Mouse (Mus musculus): Measurements from ENCODE around the gene Cyp4f14. TPM values are rescaled to one million over a fixed set of nuclear protein-coding genes. Genes with fewer than 3 reads are reported as not detected.

Cyp4f14 gene
- 1 to 10 TPM; 6.8 to 9.7 TPM for total RNA-seq (2021)
- long read RNA-seq, experiment 1, partial matches to known transcripts: 0 of 1 reads
- long read RNA-seq, experiment 1, other reads (novel, unspliced or antisense): 0 of 1 reads
- long read RNA-seq, experiment 2, partial matches to known transcripts: 1 of 10 reads
- long read RNA-seq, experiment 2, other reads (novel, unspliced or antisense): 6 of 10 reads

DNA sequence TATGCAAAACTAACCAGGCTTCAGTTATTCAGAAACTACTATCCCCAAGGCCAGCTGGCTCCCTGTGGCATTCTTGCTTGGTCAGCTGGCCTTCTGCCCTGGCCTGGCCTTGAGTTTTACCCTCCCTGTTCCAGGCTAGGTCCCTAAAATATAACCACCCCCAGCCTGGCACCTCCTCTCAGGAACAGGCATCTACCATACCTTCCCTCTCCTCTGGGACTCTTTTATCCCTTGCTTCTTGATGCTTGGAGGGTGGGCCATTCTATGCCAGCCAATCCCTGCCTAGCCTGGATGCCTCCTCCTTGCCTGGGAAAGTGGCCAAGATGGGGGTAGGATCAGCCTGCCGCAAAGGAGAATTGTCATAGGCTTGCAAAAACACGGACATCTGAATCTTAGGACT is at the start of gene Cyp4f14:
Gene Cyp4f14, minus strand, starts transcription at position 212 of the 400 bp plus-strand sequence.
- peak; percentile 51 to 60 for DNase-seq (ENCODE audit: low spot score in 2 of 2)

DNA sequence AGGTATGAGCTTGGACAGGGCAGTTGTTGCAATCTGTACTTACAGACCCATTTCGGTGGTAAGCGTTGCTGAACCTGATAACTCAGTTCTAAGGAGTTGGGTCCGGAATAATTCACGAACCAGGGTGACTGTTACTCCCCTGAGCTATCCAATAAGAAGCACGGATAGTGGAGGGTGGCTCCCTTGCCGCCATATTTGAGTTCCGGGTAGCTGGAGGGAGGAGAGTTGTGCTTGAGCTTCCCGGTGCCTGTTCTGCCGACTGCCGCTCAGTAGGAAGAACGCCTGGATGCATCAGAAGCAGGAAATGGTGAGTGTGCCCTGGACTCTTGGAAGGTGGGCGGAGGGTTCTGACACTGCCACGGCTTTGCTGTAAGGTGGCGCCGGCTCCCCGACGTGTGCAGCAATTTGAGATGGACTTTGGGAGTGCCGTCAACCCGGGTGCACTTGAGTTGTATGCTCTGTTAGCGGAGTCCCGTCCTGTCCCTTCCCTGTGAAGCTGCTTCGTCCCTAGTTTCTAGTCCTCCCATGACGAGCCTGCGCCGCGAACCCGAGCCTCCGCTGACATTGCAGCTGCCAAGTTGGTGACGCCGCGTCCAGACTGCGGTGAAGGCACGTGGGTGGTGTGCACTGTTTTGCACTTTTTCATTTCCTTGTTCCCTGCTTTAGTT is 48.6 kb upstream of the Cyp4f14 start, which contains the start of gene Zfp472:
Gene Zfp472, plus strand, starts transcription at position 192 of the 668 bp plus-strand sequence.
- peak; percentile 80 to 86 for DNase-seq (ENCODE audit: low spot score in 2 of 2)

DNA sequence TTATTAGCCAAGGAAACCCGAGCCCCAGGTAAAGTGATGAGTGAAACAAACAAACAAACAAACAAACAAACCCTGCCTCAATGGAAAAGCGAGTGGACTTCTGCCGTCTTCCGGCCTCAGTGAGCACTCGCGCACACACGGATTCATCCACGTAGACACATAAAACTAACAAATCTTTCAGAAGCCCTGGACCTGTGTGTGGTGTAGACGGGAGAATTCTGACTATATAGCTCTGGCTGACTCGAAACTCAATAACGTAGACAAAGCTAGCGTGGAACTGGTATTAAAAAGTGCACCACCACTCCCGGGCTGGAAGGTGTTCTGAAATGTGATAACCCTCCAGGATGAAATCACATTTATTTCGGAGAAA is 48.1 kb upstream of the Cyp4f14 start:
- DNase-seq (ENCODE audit: low spot score in 2 of 2): no peak

DNA sequence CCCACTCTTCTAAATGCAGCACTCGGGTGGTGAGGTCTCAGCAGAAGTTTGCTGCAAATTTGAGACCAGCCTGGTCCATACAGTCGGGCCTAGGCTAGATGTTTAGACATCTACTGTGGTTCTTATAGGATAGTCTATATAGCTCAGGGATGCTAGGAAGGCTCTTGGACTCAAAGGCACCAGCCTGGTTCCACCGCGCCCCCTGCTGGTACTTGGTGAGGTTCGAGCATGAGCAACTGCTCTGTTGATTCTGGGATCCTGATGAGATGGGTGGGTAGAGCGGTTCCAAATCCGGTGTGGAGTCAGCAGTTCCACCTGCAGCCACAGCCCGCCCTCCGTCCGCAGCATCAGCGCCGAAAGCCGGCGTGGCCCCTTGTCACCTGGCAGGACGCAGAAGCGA is 34.3 kb upstream of the Cyp4f14 start:
- peak; percentile 83 to 92 for DNase-seq (ENCODE audit: low spot score in 2 of 2)

DNA sequence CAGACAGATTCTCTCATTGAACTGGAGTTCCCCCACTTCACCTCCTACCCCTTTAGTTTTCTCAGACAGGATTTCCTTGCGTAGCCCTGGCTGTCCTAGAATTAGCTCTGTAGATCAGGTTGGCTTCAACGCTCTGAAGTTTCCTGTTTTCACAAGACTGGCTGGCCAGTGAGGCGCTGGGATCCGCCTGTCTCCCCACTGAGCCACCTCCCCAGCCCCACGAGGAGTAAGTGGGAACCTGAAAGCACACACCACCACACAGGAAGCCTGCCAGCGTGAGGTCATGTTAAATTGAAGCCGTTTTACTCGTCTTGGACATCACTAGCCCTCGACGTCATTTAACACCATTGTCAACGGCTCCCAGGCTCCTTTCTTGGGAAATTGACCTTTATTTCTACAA is 33.9 kb upstream of the Cyp4f14 start:
- DNase-seq (ENCODE audit: low spot score in 2 of 2): no peak

DNA sequence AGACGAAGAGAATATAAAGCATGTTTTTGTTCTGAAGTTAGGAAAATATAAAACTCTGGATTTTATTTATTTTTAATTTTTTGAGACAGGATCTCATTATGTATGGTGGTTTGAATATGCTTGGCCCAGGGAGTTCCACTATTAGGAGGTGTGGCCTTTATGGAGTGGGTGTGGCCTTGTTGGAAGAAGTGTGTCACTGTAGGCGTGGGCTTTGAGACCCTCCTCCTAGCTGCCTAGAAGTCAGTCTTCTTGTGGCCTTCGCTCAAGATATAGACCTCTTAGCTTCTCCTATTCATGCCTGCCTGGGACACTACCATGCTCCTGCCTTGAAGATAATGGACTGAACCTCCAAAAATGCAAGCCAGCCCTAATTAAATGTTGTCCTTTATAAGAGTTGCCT is 33.0 kb upstream of the Cyp4f14 start:
- DNase-seq (ENCODE audit: low spot score in 2 of 2): no peak

DNA sequence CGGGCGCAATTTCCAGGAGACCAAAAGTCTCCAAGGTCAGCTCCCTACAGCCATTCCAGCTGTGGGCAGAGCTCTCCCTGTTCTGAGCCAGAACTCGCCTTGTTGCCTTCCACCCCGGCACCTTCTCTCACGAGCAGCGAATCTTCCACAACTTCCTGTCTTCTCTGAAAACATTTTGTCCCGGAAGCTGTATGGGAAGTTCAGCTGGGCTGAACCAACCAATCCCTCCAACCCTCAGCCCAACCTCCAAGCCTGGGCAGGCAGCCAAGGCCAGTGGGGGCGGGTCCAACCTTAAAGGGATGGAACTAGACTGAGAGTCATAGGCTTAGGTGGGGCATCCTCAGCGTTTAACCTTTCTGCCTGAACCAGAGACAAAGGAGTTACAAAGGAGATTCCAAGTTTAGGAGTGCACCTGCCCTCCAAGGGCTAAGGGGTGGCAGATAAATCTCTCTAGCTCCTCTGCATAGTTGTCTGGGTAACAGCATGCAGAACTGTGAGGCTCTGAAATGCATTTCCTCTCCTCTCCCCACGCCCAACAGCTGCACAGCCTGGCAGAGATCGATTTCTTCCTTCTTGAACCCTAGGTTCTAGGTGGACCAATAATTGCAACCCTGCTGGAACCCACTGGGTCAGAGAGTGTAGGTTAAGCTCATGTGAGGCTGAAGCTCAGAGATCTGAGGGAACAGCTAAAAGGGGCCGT is 30.2 kb upstream of the Cyp4f14 start, which contains the start of gene Cyp4f13:
Gene Cyp4f13, minus strand, starts transcription at position 188 of the 700 bp plus-strand sequence.
- peak; percentile 98 to 99 for DNase-seq (ENCODE audit: low spot score in 2 of 2)

DNA sequence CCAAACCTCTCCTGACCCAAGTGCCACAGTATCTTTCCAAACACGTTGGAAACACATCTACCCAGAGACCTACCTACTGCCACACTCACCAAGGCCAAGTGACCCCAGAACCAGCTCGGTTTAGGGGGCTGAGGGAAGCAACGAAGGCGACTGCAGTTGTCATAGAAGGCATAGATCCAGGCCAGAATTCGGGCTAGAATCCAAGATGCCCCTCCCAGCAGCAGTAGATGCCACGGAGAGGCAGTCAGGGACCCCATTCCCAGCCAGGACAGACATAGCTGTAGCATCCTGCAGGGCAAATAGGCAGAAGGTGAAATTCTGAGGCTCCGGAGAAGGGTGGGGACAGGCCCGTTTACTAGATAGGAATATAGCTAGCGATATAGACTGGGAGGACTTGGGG is 29.6 kb upstream of the Cyp4f14 start:
- no peak for DNase-seq (ENCODE audit: low spot score in 2 of 2)

DNA sequence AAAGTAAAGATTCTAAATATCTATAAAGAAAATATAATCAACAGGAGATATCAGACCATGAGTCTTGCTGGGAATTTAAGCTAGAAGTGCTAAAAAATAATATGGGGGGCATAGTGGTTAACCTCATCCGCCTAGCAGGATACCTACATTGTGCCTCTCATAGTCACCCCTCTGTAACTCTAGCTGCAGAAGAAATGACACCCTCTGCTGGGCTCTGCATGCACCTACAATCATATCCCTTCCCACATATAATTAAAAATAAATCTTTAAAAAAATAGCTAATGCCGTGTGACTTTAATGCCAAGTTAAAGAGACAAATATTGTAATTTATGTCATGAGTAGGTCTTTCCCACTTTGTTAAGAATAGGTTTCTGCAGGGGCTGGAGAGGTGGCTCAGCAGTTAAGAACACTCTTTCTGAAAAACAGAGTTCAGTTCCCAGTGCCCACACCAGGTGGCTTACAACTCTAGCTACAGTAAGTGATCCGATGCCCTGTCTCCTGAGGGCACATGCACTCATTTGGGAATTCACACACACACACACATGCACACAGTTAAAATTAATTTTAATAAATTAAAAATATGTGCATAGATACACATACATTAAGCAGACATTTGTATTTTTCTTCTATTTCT is 27.4 kb upstream of the Cyp4f14 start:
- DNase-seq (ENCODE audit: low spot score in 2 of 2): no peak

DNA sequence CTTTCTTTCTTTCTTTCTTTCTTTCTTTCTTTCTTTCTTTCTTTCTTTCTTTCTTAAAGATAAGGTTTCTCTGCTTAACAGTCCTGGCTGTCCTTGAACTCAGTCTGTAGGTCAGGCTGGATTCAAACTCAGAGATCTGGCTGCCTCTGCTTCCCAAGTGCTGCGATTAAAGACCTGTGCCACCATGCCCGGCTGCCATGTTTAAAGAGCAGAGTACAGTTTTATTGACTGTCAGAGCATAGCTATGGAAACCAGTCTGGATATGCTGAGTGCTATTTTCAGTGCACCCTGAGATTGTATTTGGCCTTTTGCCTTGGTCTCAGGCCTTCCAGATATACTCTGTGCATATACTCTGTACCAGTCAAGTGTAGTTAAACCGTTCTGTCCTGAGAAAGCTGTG is 26.5 kb upstream of the Cyp4f14 start:
- no peak for DNase-seq (ENCODE audit: low spot score in 2 of 2)

DNA sequence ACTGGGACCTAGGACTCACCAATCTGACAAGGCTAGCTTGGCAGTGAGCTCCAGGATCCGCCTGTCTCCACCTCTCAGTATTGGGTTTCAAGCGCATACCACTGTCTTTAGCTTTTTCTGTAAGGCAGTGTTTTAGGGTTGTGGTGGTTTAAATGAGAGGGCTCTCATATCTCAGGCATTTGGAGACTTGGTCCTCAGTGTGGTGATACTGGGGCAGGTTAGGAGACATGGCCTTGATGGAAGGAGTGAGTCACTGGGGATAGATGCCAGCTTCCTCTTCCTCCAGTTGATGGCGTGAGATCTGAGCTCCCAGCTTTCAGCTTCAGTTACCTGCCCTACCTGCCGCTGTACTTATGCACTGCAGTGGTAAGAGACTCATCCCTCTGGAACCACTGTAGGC is 22.7 kb upstream of the Cyp4f14 start:
- no peak for DNase-seq (ENCODE audit: low spot score in 2 of 2)

DNA sequence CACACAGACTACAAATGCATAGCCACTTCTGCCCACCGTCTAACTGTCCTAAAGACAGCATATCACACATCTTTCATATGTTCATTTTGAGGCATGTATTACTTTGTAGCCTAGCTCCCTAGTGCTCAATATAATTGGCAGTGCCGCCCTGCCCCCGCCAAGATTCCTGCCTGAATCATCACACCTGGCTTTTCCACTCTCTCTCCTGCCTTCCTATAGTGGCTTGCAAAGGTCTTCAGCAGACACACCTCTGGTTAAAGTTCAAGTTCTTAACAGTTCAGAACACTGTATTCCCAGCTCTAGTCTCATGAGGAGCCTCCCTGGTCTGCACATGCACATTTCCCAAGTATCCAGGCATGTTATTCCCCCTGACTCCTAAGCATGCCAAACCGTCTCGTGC is 10.7 kb upstream of the Cyp4f14 start:
- DNase-seq (ENCODE audit: low spot score in 2 of 2): no peak

DNA sequence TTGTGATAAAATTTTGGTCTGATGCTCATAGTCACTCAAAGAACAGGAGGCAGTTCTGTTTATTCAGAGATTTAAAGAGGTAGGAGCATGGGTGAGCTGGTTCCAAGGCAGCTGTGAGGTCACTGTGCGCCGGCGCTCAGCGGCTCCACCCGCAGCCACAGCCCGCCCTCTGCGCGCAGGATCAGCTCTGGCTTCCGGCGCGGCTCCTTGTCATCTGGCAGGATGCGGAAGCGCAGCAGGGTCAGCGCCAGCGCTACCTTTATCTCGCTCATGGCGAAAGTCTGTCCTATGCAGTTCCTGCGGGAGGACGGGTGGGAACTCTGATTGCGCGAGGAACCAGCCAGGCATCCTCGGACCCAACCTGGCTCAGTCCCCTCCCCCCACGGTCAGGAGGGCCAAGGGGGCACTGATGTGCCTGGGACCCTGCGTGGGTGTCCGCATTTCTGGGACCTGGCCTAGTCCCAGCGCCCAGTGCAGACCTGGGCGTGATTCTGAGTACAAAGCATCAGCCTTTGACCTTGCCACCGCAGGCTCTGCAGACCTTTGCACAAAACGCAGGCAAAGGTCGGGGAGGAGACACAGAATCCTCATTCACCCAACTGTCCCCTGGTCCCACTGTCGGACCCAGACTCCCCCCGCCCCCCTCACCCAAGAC is 7.6 kb upstream of the Cyp4f14 start:
- peak; percentile 57 to 68 for DNase-seq (ENCODE audit: low spot score in 2 of 2)

DNA sequence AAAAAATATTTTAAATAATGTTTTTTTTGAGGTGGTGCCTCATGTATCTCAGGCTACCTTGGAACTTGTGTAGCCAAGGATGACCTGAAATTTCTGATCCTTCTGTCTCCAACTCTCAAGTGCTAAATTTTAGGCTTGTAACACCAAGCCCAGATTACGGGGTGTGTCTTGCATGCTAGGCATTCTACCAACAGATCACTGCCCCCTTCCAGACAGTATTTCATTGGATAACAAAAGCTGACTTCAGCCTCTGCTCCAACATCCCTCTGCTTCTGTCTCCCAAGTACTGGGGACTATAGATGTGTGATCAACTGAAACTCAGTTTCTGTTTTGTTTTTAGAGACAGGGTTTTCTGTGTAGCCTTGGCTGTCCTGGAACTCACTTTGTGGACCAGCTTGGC is 6.5 kb upstream of the Cyp4f14 start:
- DNase-seq (ENCODE audit: low spot score in 2 of 2): no peak

DNA sequence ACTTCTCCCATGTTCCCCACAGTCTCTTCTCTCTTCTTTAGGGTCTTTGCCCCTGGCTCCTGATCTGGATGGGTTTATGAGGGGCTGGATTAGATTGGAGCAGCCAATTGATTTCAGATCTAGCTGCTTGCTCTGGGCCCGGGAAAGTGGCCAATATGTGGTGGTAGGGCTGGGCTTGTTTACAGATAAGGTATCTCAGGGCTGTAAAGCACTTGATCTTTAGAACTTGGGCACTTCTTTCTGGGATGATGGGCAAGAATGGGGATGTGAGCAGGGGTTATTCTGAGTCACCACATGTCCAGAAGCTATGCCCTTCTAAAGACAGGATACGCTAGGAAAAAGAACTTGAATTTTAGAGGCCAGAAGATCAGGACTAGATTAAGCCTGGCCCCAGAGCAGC is 2.0 kb upstream of the Cyp4f14 start:
- no peak for DNase-seq (ENCODE audit: low spot score in 2 of 2)

DNA sequence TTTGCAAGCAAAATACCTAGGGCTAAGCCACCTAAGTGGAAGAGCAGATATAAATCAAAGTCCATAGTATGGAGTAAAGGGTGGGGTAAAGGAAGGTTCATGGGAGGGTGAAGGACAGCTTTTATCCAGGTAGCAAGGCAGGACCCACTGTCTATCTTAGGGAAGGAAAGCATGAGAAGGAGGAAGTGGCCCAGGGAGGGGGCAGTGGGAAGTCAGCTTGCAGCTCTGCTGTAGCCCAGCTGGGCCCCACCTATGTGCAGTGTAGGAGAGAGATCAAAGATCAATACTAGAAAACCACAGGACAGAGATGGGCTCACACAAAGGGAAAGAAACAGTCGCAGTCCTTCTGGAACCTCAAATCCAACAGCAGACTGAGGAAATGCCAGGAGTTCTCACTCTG is 1.1 kb downstream of the Cyp4f14 start:
- no peak for DNase-seq (ENCODE audit: low spot score in 2 of 2)

DNA sequence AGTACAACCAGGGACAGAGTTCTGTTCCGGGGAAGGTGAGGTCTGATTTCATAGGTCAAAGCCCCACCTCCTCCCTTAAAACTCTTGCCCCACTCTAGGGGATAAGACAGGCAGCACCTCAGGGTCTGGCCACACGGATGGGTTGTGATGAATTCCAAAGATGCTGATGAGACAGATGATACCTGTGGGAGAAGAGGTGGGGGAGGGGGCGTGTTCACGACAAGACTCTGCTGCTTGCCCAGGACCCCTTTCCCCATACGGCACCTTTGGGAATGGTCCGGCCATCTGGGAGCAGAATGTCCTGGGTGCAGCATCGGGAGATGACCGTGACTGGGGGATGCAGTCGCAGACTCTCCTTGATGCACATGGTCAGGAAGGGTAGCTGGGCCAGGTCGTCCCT is 11.0 kb downstream of the Cyp4f14 start:
- no peak for DNase-seq (ENCODE audit: low spot score in 2 of 2)

DNA sequence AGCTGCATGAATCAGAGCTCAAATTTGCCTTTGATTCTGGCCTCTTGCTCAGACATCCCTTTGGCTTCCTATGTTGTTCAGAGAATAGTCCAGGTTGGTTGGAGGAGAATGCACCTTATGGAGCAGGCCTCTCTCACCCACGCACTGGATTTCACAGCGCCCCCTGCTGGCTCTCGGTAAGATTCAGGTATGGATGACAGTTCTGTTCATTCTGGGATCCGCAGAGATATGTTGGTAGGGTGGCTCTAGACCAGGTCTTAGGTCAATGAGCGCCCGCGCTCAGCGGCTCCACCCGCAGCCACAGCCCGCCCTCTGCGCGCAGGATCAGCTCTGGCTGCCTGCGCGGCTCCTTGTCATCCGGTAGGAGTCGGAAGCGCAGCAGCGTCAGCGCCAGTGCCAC is 11.9 kb downstream of the Cyp4f14 start:
- peak; percentile 60 to 72 for DNase-seq (ENCODE audit: low spot score in 2 of 2)

DNA sequence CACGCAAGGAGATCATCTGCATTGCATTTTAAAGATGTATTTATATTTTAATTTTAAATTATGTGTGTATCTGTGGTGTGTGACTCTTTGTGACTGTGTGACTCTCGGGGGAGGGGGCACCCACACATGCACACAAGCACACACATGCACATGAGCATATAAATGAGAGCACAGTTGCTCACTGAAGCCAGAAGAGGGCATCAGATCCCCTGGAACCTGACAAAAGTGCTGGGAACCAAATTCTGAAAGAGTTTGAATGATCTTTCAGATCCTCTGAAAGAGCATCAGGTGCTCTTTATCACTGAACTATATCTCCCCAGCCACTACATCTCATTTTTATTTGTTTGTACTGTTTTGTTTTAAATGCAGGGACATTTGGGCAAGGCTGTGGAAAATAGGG is 12.7 kb downstream of the Cyp4f14 start:
- no peak for DNase-seq (ENCODE audit: low spot score in 2 of 2)

DNA sequence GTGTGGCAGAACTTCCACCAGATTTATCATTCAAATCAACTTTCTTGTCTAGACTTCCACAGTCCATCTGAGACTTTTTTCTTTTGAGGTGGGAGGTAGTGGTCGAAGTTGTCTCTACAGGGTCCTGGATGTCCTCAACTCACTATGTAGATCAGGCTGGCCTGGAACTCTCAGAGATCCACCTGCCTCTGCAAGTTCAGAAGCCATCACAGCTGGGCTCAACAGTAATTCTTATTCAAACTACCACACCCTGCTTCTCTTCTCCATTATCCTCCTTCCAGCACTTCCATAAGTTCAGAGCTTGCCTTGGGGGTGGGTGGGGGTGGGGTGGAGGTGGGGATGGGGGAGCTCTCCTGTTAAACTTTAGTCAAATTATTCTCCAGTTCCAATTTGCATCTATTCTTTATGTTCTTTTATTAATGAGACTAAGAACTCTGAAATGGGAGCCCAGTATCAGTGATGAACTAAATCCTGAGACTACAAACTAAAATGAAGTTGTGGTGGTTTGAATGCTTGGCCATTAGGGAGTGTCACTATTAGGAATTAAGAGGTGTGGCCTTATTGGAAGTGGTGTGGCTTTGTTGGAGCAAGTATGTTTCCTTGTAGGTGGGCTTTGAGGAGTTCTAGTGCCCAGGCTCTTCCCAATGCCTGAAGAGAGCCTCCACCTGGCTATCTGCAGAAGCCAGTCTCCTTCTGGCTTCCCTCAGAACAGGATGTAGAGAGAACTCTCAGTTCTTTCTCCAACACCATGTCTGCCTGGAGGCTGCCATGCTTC is 15.2 kb downstream of the Cyp4f14 start:
- DNase-seq (ENCODE audit: low spot score in 2 of 2): no peak

DNA sequence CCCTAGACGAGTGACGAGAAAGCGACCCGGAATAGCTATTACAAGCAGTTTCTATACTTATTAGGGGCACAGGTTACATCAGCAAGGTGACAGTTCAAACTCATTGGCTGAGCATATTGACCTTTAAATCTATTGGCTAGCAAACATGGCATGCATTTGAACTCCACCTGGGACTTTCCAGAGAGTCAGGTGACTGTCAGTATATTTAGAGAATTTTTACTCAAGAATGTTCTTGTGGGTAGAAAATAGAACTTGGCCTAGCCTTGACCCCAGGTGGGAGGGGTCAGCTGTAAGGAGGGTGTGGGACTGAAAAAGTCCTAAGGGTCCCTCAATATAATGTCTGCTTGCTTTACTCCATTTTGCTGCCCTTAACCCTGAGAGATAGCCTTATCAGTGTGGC is 21.7 kb downstream of the Cyp4f14 start:
- no peak for DNase-seq (ENCODE audit: low spot score in 2 of 2)

Data from adrenal gland, adult 18-20 months (tissue).